Mouse (Mus musculus) embryonic stem cell, embryonic (primary cell): ENCODE measurements around the gene Tmem39b.
"Not testable (repeated sequence)": the region's sequence is repeated elsewhere in the genome, so short reads cannot be mapped to it uniquely, and the experiment has no call there.

Experiments used
- CTCF ChIA-PET, 4 experiments: fragments of 300-600 bp in 2 of 4; fragments of 350-600 bp in 2 of 4; sonication (Branson Sonifier 250); formaldehyde crosslinking; loops; one replicate each; lab custom pipeline; 2022; ENCODE audit warnings: inconsistent platforms in 2 of 4; lab: Charles Lee
- POLR2A ChIA-PET, 4 experiments: fragments of 300-600 bp in 2 of 4; fragments of 350-600 bp in 2 of 4; sonication (Branson Sonifier 250); formaldehyde crosslinking; loops; one replicate each; lab custom pipeline; 2022; ENCODE audit warnings: antibody characterized with exemption in 4 of 4, inconsistent platforms in 1 of 4; lab: Charles Lee

The Tmem39b gene

GRCm38 (mm10) chr4:129696158-129696985 is at the start of gene Tmem39b:
Tmem39b (minus strand) TSS chr4:129696838.
- POLR2A ChIA-PET = interaction anchor here (0.5 to 2.7 kb wide), 110 partner anchors 8 to 1376 kb away, joined by 3 to 26 read pairs (median 4); partner anchors contain the start of genes Txlna (in 4 of the 4), Khdrbs1 (in 3 of the 4), Kpna6 (in 3 of the 4) and Marcksl1 (in 3 of the 4)

GRCm38 (mm10) chr4:129746106-129746505 is 49.5 kb upstream of the Tmem39b start:
- ChIA-PET POLR2A (interaction anchor here in 1 of 4 experiments (0.6 kb wide), 1 partner anchor 41 kb away, joined by 3 read pairs; no protein-coding TSS in a partner anchor), CTCF (no interaction called here)

More at GRCm38 (mm10) chr4:129696158-129696985, at the start of gene Tmem39b:
- CTCF ChIA-PET = interaction anchor here (0.5 to 1.9 kb wide), 27 partner anchors 9 to 963 kb away, joined by 3 to 8 read pairs (median 4); partner anchors contain the start of genes Fam229a (in 1 of the 4), Kpna6 (in 1 of the 4), Pef1 (in 1 of the 4) and Txlna (in 1 of the 4)

DNA sequence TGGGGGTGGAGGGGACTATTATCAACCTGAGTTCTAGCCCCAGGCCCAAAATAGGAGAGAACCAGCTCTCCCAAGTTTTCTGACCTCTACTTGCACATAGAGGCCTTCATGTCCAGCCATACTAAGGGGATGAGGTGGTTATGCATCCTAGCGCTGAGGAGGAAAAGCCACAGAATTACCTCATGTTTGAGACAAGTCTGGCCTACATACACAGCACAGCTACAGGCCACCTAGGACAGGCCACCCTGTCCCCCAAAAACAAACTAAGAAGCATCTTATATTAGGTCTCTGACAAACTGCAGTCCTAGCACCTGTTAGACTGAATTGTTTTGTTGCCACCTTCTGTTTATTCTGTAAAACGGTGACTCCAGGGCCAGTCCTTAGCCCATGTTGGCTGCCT is 46.9 kb upstream of the Tmem39b start:
- ChIA-PET POLR2A (interaction anchor here in 3 of 4 experiments (0.6 to 3.8 kb wide), 5 partner anchors 10 to 370 kb away, joined by 3 to 13 read pairs (median 4); partner anchors contain the start of gene Tmem39b (in 1 of the 3)), CTCF (no interaction called here)

DNA sequence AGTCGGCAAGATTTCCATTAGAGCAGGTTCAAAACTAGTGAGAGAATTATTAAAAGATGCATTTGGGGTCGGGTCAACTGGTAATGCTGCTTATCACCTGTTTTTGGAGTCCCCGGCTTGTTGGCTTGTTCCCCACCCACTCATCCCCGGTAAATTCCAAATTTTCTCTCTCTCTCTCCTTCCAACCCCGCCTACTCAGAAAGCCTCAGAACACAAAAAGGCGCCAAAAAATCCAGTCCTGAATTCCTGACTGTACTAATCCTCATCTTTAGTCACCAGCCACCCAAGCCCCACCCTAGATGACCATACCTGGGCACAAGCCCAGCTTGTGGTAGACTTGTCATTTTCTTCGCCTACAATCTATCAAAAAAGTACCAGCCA is 46.4 kb upstream of the Tmem39b start:
- ChIA-PET POLR2A (interaction anchor here in 2 of 4 experiments (1.1 to 3.8 kb wide), 3 partner anchors 10 to 47 kb away, joined by 3 to 13 read pairs (median 4); partner anchors contain the start of gene Tmem39b (in 1 of the 2)), CTCF (no interaction called here)

DNA sequence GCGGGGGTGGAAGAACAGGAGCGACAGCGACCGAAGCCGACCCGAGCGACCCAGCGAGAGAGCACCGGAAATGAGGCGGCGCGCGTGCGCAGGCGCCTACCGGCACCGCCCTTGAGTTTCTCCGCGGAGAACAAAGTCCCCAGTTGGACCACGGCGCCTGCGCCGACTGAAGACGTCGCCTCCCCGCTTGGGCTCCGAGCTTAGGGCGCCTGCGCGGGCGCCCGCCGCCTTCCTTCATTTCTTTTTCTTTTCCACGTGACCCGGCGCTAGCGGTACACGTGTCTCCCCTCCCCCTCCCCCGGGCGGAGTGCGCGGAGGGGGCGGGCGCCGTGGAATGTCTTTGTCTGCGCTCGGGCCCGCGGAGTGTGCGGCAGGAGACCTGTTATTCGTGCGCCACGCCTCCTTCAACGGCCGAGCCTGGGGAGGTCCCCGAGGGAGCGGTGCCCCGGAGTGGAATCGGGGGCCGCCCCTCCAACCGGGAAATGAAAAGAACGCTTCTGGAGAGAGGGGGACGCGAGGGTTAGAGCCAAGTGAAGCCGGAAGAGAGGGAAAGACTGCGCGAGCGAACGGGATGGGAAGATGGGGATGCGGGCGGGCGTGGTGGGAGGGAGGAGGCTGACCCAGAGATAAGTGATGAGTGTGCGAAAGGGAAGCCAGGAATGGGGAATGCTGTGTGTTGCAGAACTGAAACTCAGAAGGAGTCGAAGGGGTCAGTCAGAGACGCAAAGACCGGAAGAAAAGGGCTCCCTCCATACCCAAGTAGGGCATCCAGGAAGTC is 45.8 kb upstream of the Tmem39b start, which contains the start of gene Khdrbs1:
Gene Khdrbs1, minus strand, starts transcription at position 72 of the 778 bp plus-strand sequence.
- ChIA-PET CTCF (interaction anchor here (0.6 to 1.2 kb wide), 4 partner anchors 109 to 1135 kb away, joined by 3 read pairs; no protein-coding TSS in a partner anchor), POLR2A (interaction anchor here (0.6 to 3.8 kb wide), 37 partner anchors 8 to 566 kb away, joined by 3 to 14 read pairs (median 4); partner anchors contain the start of genes Tmem39b (in 4 of the 4), Pef1 (in 2 of the 4), Txlna (in 2 of the 4) and Fabp3 (in 1 of the 4))

DNA sequence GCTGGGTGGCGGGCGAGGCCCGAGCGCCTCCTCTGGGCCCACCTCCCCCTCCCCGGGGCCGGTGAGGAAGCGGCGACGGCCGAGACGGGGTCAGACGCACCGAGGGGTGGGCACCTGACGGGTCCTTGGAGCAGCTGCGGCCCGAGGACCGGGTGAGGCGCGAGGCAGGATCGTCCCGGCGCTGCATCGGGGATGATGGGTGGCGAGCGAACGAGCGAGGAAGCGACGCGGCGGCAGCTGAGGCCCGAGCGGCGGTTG is 45.3 kb upstream of the Tmem39b start:
- ChIA-PET POLR2A (interaction anchor here (0.6 to 3.8 kb wide), 34 partner anchors 8 to 939 kb away, joined by 3 to 14 read pairs (median 4); partner anchors contain the start of genes Tmem39b (in 4 of the 4), Pef1 (in 2 of the 4), Txlna (in 2 of the 4) and Fabp3 (in 1 of the 4)), CTCF (interaction anchor here (0.6 to 1.2 kb wide), 4 partner anchors 110 to 1135 kb away, joined by 3 read pairs; no protein-coding TSS in a partner anchor)

- ChIA-PET CTCF (interaction anchor here (0.6 to 1.2 kb wide), 5 partner anchors 110 to 1134 kb away, joined by 3 read pairs; no protein-coding TSS in a partner anchor), POLR2A (interaction anchor here (0.5 to 3.8 kb wide), 48 partner anchors 9 to 939 kb away, joined by 3 to 14 read pairs (median 4); partner anchors contain the start of genes Tmem39b (in 4 of the 4), Pef1 (in 2 of the 4), Txlna (in 2 of the 4) and Ccdc28b (in 1 of the 4))
These were observed 44.8 kb upstream of the Tmem39b start for GRCm38 (mm10) chr4:129741251-129741973.

DNA sequence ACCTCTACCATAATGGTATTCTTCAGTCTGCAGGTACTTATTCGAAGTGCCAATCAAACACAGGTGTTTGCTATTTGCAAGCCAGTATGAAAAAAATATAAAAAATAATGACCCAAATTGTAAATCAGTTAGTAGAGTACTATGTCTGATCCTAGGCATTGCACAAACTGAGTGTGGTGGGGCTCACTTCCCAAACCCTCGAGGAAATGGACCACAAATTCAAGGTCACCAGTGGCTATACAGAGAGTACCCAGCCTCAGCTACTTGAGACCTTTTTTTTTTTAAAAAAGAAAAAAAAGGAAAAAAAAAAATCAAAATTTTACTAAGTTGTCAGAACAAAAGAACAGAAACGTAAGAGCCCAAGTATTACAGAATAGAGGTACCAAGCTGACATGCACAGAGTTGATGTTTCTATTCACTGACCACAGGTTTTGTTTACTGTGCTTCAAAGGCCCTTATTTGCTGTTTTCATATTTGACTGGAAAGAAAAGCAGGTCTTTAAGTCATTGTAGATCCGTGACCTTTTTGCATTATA is 42.5 kb upstream of the Tmem39b start:
- POLR2A ChIA-PET = interaction anchor here in 1 of 4 experiments (0.6 to 0.9 kb wide), 5 partner anchors 33 to 210 kb away, joined by 3 to 4 read pairs (median 3); no protein-coding TSS in a partner anchor
- CTCF ChIA-PET = no interaction called here

- CTCF ChIA-PET = interaction anchor here in 1 of 4 experiments (0.6 kb wide), 1 partner anchor 357 kb away, joined by 3 read pairs; no protein-coding TSS in a partner anchor
These were observed 39.5 kb upstream of the Tmem39b start for GRCm38 (mm10) chr4:129736173-129736572.

DNA sequence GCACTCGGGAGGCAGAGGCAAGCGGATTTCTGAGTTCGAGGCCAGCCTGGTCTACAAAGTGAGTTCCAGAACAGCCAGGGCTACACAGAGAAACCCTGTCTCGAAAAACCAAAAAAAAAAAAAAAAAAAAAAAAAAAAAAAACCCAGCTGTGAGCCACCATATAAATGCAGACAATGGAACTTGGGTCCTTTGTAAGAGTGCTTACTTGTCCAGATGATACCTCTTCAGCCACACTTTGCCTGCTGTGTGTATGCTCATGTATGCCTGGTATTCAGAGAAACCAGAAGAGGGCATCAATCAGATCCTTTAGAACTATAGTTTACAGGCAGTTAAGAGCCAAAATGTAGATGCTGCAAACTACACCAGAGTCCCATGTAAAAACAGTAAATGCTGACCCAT is 38.8 kb upstream of the Tmem39b start:
- CTCF ChIA-PET = not testable (repeated sequence)
- POLR2A ChIA-PET = interaction anchor here in 1 of 4 experiments (0.6 to 2.0 kb wide), 2 partner anchors 39 to 193 kb away, joined by 3 to 6 read pairs; partner anchors contain the start of genes Spocd1 and Tmem39b

More at GRCm38 (mm10) chr4:129736173-129736572, 39.5 kb upstream of the Tmem39b start:
- POLR2A ChIA-PET = interaction anchor here in 1 of 4 experiments (0.6 to 2.0 kb wide), 2 partner anchors 40 to 193 kb away, joined by 3 to 6 read pairs; partner anchors contain the start of genes Spocd1 and Tmem39b

DNA sequence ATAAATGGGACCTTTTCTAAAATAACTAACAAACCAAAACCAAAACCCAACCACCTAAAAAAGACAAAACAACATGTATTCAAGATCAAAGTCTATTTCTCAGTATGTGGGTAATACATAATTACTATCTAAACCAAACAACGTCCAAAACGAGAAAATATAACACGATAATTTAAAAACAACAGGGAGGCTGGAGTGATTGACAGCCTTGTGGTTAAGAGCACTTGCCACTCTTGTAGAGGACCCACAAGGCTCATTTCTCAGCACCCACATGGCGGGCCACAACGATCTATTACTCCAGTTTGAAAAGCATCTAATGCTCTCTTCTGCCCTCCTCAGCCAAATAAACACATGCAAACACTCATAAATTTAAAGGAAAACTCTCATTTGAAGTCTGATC is 34.8 kb upstream of the Tmem39b start:
- ChIA-PET CTCF (no interaction called here), POLR2A (interaction anchor here in 1 of 4 experiments (0.8 to 1.2 kb wide), 2 partner anchors 35 to 39 kb away, joined by 3 to 4 read pairs; partner anchors contain the start of gene Tmem39b)

DNA sequence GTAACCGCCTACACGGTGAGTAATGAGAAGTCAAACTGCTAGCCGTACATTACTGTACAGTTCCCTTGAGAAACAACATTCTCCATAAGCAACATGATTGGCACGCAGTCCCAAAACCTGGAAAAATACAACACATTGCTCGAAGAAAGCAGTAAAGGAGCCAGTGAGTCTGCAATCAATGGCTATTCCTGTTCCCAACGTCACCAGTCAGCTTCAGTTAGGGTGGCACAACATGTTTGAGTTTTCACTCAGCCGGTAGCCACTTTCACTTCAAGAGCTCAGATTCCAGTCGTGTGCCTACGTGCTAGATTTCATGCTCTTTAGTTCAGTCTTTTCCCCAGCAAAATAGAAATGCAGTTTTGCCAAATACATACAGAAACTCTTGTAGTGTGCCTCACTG is 19.7 kb upstream of the Tmem39b start:
- ChIA-PET CTCF (interaction anchor here in 1 of 4 experiments (0.6 to 1.0 kb wide), 2 partner anchors 26 to 108 kb away, joined by 3 read pairs; no protein-coding TSS in a partner anchor), POLR2A (interaction anchor here in 1 of 4 experiments (0.5 to 2.1 kb wide), 2 partner anchors 20 to 434 kb away, joined by 3 to 12 read pairs; partner anchors contain the start of gene Tmem39b)

- CTCF ChIA-PET = no interaction called here
- POLR2A ChIA-PET = interaction anchor here in 2 of 4 experiments (0.6 to 5.2 kb wide), 5 partner anchors 13 to 196 kb away, joined by 3 to 26 read pairs (median 3); partner anchors contain the start of genes Khdrbs1 (in 1 of the 2), Marcksl1 (in 1 of the 2), Tmem39b (in 1 of the 2) and Txlna (in 1 of the 2)
These were observed 13.0 kb upstream of the Tmem39b start for GRCm38 (mm10) chr4:129709486-129710129.

DNA sequence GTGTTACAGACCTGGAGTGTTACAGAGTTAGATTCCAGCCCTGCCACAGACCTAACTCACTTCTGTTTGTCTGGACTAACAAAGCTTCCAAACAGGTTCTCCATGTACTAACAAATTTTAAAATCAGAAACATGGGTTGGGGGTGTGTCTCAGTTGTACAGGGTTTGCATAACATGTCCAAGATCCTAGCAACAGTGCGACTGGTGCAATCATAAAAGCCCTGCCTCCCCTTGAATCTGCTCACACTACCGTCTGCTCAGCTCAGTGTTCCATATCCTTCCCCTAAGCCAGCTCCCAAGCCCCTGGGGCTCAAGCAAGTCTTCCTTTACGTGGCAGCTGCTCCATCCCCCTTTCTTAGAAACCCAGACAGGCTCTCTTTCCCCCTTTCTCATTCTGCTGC is 10.1 kb upstream of the Tmem39b start:
- POLR2A ChIA-PET = interaction anchor here in 1 of 4 experiments (0.6 to 5.2 kb wide), 6 partner anchors 10 to 292 kb away, joined by 3 to 26 read pairs (median 4); partner anchors contain the start of gene Tmem39b
- CTCF ChIA-PET = interaction anchor here in 2 of 4 experiments (0.7 to 1.1 kb wide), 3 partner anchors 11 to 166 kb away, joined by 3 to 9 read pairs (median 3); no protein-coding TSS in a partner anchor

GRCm38 (mm10) chr4:129702454-129702853 is 5.8 kb upstream of the Tmem39b start:
- POLR2A ChIA-PET = interaction anchor here in 2 of 4 experiments (0.6 to 1.6 kb wide), 3 partner anchors 74 to 472 kb away, joined by 3 read pairs; partner anchors contain the start of gene Tinagl1 (in 1 of the 2)
- CTCF ChIA-PET = interaction anchor here in 2 of 4 experiments (0.6 to 2.7 kb wide), 5 partner anchors 59 to 829 kb away, joined by 3 to 8 read pairs (median 5); no protein-coding TSS in a partner anchor
